Mouse (Mus musculus) embryonic fibroblast, embryonic 13.5 days (primary cell): Measurements from ENCODE around the gene Strn4.

ENCODE experiments used
- CTCF ChIP-seq: IDR thresholded peaks from 2 replicates; pipeline ENCODE4 v1.5.1; 2011; ENCODE audit warnings: mild to moderate bottlenecking, control low read depth, low read length, moderate library complexity, borderline replicate concordance; ENCODE audit not compliant: insufficient read depth
- POLR2A ChIP-seq: IDR thresholded peaks from 2 replicates; pipeline ENCODE4 v1.6.1; 2011; ENCODE audit warnings: low read depth, mild to moderate bottlenecking, control low read depth, low read length, moderate library complexity

- TF ChIP-seq POLR2A: no peak
- no peak for TF ChIP-seq CTCF
Observed at GRCm38 (mm10) chr7:16873392-16873791, 57.7 kb downstream of the Strn4 start.
